Mouse (Mus musculus): Measurements from ENCODE around the gene Erg28. TPM values are rescaled to one million over a fixed set of nuclear protein-coding genes. Genes with fewer than 3 reads are reported as not detected.
A peak's percentile ranks its signal among the peaks of the same experiment; 100 is the strongest.

The Erg28 gene
- polyA plus RNA-seq, 1 experiment from 2014 or later, result 123 TPM

DNA sequence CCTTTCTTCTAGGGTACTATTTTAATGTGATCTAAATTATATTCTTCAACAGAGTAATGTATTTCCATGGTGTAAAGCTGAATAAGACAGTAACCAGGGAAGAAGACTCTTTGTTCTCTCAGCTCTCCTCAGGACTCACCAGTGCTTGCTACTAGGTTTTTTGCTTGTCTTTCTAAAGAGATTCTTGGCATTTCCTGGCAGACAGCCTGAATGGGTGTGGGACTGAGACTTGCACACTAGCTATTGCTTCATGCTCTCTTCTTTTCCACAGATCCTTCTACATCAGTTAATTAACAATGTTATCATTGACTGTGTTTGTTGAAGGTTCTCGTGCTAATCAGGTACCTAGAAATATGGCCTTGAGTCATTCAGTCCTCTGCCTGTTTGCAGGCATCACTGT lies 29.9 kb upstream of the Erg28 start:
- Histone ChIP-seq H3K4me1 (ENCODE audit: control insufficient read depth, insufficient read depth, low read length) (peaks cover 3% of the 10 kb centered on the region; the same call in 1 of the 2 replicates), H3K9ac (ENCODE audit: low read length) (no peak overlapping the region), H3K27ac (ENCODE audit: low read length) (no peak overlapping the region), H3K36me3 (ENCODE audit: control insufficient read depth, insufficient read depth, low read length) (no peaks in the 10 kb centered on the region), H3K4me2 (ENCODE audit: low read depth, low read length) (no peak overlapping the region), H3K27me3 (ENCODE audit: control insufficient read depth, insufficient read depth, low read length) (no peaks in the 10 kb centered on the region), H3K4me3 (replicated peaks; ENCODE audit: low read length) (no peak overlapping the region), H3K9me3 (replicated peaks; ENCODE audit: control insufficient read depth, low read length) (no peaks in the 10 kb centered on the region)
- ATAC-seq (ENCODE audit: insufficient read depth, low FRiP score), result no peak
- WGBS, result 60% methylated on average over 1 of the region's 1 CpGs

DNA sequence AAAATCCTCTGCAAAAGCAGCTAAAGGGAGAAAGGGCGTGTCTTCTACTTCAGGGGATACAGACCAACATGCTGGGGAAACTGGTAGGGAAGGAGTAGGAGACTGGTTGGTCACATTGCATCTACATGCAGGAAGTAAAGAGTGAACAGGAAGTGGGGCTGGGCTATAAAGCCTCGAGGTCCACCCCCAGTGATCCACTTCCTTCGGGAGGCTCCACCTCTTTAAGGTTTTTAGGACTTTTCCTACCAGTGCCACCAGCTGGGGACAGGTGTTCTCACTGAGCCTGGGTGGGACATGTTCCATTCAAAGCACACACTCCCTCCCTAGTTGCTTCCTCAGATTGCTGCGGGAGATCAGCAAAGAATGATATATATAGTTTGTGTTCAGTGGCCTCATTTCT lies 29.5 kb upstream of the Erg28 start:
- H3K4me3 ChIP-seq (replicated peaks; ENCODE audit: low read length), result no peak overlapping the region
- H3K27ac ChIP-seq (ENCODE audit: low read length), result no peak overlapping the region
- WGBS, result 76% methylated on average over 4 of the region's 4 CpGs
- H3K9me3 ChIP-seq (replicated peaks; ENCODE audit: control insufficient read depth, low read length), result no peaks in the 10 kb centered on the region
- H3K27me3 ChIP-seq (ENCODE audit: control insufficient read depth, insufficient read depth, low read length), result no peaks in the 10 kb centered on the region
- H3K36me3 ChIP-seq (ENCODE audit: control insufficient read depth, insufficient read depth, low read length), result no peaks in the 10 kb centered on the region
- no peak overlapping the region for H3K9ac ChIP-seq (ENCODE audit: low read length)
- ATAC-seq (ENCODE audit: insufficient read depth, low FRiP score), result no peak
- no peak overlapping the region for H3K4me2 ChIP-seq (ENCODE audit: low read depth, low read length)
- H3K4me1 ChIP-seq (ENCODE audit: control insufficient read depth, insufficient read depth, low read length), result peaks cover 3% of the 10 kb centered on the region; the same call in 1 of the 2 replicates

DNA sequence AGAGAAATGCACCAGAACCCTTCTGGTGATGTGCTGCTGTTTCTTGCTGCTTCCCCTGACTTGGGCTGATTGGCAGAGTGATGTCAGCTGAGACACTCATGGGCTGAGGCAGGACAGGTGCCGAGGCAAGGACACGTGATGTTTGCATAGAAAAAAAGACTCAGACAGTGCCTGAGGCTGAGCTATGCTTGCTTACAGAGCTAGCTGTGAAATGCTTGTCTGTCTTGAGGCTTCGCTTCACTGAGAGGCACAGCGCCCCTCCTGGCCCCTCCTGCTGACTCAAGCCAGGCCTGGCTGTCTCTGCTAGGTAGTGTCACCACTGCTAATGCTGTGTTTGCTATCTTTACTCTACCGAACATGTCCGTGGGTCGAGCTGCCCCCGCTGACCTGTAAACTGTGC lies 26.3 kb upstream of the Erg28 start:
- Histone ChIP-seq H3K27ac (ENCODE audit: low read length) (no peak overlapping the region), H3K9ac (ENCODE audit: low read length) (no peak overlapping the region), H3K4me1 (ENCODE audit: control insufficient read depth, insufficient read depth, low read length) (no peaks in the 10 kb centered on the region), H3K4me3 (replicated peaks; ENCODE audit: low read length) (no peak overlapping the region), H3K9me3 (replicated peaks; ENCODE audit: control insufficient read depth, low read length) (no peaks in the 10 kb centered on the region), H3K36me3 (ENCODE audit: control insufficient read depth, insufficient read depth, low read length) (no peaks in the 10 kb centered on the region), H3K4me2 (ENCODE audit: low read depth, low read length) (no peak overlapping the region), H3K27me3 (ENCODE audit: control insufficient read depth, insufficient read depth, low read length) (no peaks in the 10 kb centered on the region)
- WGBS, result 81% methylated on average over 8 of the region's 8 CpGs
- no peak for ATAC-seq (ENCODE audit: insufficient read depth, low FRiP score)

DNA sequence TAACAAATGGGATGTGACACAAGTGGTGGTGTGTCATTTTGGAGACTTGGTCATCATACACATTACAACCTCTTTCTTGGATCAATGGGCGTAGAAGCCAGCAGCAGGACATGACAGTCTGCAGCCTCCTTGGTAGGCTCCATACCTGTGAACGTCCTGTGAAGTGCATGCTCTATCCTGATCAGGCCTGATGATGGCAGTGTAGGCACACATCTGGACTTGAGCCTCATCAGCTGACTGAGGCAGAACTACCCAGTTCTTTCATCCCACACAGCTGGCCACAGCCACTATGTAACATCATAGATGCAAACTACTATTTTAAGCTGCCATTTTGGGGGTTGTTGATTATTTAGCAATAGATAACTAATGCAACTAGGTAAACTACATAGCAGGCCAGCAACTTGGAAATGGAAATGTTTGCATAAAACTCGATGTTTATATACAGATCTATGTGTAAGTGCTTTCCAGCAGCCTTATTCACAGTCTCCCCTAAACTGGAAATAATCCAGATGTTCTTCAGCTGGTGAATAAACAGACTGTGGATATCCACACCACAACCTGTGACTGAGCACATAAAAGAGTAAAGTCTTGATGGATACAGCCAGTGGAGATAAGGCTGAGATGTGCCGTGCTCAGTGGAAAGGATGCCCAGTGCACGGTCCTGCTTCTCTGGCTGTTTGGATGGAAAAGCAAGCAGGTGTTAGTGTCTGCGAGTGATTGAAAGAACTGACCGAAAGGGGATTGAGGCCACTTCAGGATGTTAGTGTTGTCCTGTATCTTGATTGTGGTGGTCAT lies 24.0 kb upstream of the Erg28 start:
- H3K9me3 ChIP-seq (replicated peaks; ENCODE audit: control insufficient read depth, low read length), result no peaks in the 10 kb centered on the region
- no peak overlapping the region for H3K4me3 ChIP-seq (replicated peaks; ENCODE audit: low read length)
- no peaks in the 10 kb centered on the region for H3K27me3 ChIP-seq (ENCODE audit: control insufficient read depth, insufficient read depth, low read length)
- H3K27ac ChIP-seq (ENCODE audit: low read length), result no peak overlapping the region
- H3K4me1 ChIP-seq (ENCODE audit: control insufficient read depth, insufficient read depth, low read length), result no peaks in the 10 kb centered on the region
- peak; percentile 80; the same call in 1 of the 2 replicates for ATAC-seq (ENCODE audit: insufficient read depth, low FRiP score)
- 68% methylated on average over 7 of the region's 7 CpGs for WGBS
- H3K36me3 ChIP-seq (ENCODE audit: control insufficient read depth, insufficient read depth, low read length), result no peaks in the 10 kb centered on the region
- H3K4me2 ChIP-seq (ENCODE audit: low read depth, low read length), result no peak overlapping the region
- no peak overlapping the region for H3K9ac ChIP-seq (ENCODE audit: low read length)

GRCm38 (mm10) chr12:85839371-85840000 lies 15.1 kb upstream of the Erg28 start:
- H3K27ac ChIP-seq (ENCODE audit: low read length), result no peak overlapping the region
- H3K4me1 ChIP-seq (ENCODE audit: control insufficient read depth, insufficient read depth, low read length), result no peaks in the 10 kb centered on the region
- ATAC-seq (ENCODE audit: insufficient read depth, low FRiP score), result no peak
- H3K4me2 ChIP-seq (ENCODE audit: low read depth, low read length), result no peak overlapping the region
- H3K27me3 ChIP-seq (ENCODE audit: control insufficient read depth, insufficient read depth, low read length), result no peaks in the 10 kb centered on the region
- 88% methylated on average over 12 of the region's 12 CpGs for WGBS
- H3K9ac ChIP-seq (ENCODE audit: low read length), result no peak overlapping the region
- no peak overlapping the region for H3K4me3 ChIP-seq (replicated peaks; ENCODE audit: low read length)
- H3K36me3 ChIP-seq (ENCODE audit: control insufficient read depth, insufficient read depth, low read length), result no peaks in the 10 kb centered on the region
- no peaks in the 10 kb centered on the region for H3K9me3 ChIP-seq (replicated peaks; ENCODE audit: control insufficient read depth, low read length)

DNA sequence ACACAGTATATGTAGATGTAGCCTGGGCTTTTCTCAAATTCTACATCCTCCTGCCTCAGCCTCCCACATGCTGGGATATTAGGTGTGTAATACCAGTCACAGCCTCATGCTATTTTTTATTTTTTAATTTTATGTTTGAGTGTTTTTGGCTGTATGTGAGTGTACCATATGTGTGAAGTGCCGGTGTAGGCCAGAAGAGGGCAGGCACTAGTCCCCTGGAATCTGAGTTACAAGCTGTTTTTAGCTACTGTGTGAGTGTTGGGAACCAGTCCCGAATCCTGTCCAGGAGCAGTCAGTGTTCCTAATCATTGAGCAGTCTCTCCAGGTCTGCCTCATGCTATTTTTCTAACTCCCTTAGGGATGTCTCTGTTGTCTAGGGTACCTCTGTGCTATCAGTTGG lies 13.4 kb upstream of the Erg28 start:
- Histone ChIP-seq H3K4me1 (ENCODE audit: control insufficient read depth, insufficient read depth, low read length) (no peaks in the 10 kb centered on the region), H3K4me3 (replicated peaks; ENCODE audit: low read length) (no peak overlapping the region), H3K4me2 (ENCODE audit: low read depth, low read length) (no peak overlapping the region), H3K27ac (ENCODE audit: low read length) (no peak overlapping the region), H3K9me3 (replicated peaks; ENCODE audit: control insufficient read depth, low read length) (no peaks in the 10 kb centered on the region), H3K9ac (ENCODE audit: low read length) (no peak overlapping the region), H3K27me3 (ENCODE audit: control insufficient read depth, insufficient read depth, low read length) (no peaks in the 10 kb centered on the region), H3K36me3 (ENCODE audit: control insufficient read depth, insufficient read depth, low read length) (no peaks in the 10 kb centered on the region)
- 92% methylated on average over 2 of the region's 2 CpGs for whole genome bisulfite sequencing
- ATAC-seq (ENCODE audit: insufficient read depth, low FRiP score), result no peak

- H3K4me3 ChIP-seq (replicated peaks; ENCODE audit: low read length), result no peak overlapping the region
- WGBS, result 90% methylated on average over 2 of the region's 2 CpGs
- no peak for ATAC-seq (ENCODE audit: insufficient read depth, low FRiP score)
- no peaks in the 10 kb centered on the region for H3K36me3 ChIP-seq (ENCODE audit: control insufficient read depth, insufficient read depth, low read length)
- no peaks in the 10 kb centered on the region for H3K9me3 ChIP-seq (replicated peaks; ENCODE audit: control insufficient read depth, low read length)
- H3K27ac ChIP-seq (ENCODE audit: low read length), result no peak overlapping the region
- H3K4me2 ChIP-seq (ENCODE audit: low read depth, low read length), result no peak overlapping the region
- no peaks in the 10 kb centered on the region for H3K4me1 ChIP-seq (ENCODE audit: control insufficient read depth, insufficient read depth, low read length)
- no peak overlapping the region for H3K9ac ChIP-seq (ENCODE audit: low read length)
- H3K27me3 ChIP-seq (ENCODE audit: control insufficient read depth, insufficient read depth, low read length), result no peaks in the 10 kb centered on the region
Observed at GRCm38 (mm10) chr12:85834543-85834942, 10.2 kb upstream of the Erg28 start.

DNA sequence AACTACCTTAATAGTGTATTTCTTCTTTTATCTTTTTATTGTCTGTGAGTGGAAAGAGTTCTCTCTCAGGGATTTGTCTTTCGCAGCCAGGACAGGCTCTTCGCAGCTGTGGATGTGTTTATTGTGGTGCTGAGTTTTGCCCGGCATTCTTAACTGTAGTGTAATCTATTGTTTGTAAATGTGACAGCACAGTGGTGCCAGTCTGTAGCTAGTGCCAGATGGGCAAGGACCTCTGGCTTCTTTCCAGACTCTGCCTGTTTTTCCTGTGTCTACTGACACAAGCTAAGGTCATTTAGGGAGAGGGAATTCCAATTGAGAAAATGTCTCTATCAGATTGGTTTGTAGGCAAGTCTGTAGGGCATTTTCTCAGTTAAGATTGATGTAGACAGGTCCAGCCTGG lies 6.3 kb upstream of the Erg28 start:
- Histone ChIP-seq H3K27me3 (ENCODE audit: control insufficient read depth, insufficient read depth, low read length) (no peaks in the 10 kb centered on the region), H3K9me3 (replicated peaks; ENCODE audit: control insufficient read depth, low read length) (no peaks in the 10 kb centered on the region), H3K4me1 (ENCODE audit: control insufficient read depth, insufficient read depth, low read length) (no peaks in the 10 kb centered on the region), H3K4me3 (replicated peaks; ENCODE audit: low read length) (no peak overlapping the region), H3K4me2 (ENCODE audit: low read depth, low read length) (no peak overlapping the region), H3K9ac (ENCODE audit: low read length) (no peak overlapping the region), H3K27ac (ENCODE audit: low read length) (no peak overlapping the region), H3K36me3 (ENCODE audit: control insufficient read depth, insufficient read depth, low read length) (no peaks in the 10 kb centered on the region)
- 82% methylated on average over 3 of the region's 3 CpGs for WGBS
- no peak for ATAC-seq (ENCODE audit: insufficient read depth, low FRiP score)

DNA sequence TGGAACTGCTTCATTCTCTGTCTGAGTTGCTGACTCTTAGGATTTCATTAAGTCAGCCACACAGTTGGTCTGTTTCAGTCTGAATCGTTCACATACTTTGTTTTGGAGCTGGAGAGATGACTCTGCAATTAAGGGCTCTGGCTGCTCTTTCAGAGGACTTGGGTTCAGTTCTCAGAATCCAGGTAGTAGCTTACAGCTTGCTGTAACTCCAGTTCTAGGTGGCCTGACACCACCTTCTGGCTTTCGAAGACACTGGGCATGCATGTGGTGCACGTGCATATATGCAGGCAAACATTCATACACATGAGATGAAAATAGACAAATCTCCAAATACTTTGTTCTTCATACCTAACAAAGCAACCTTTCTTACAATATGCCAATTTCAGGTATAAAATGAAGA lies 5.5 kb upstream of the Erg28 start:
- no peak for ATAC-seq (ENCODE audit: insufficient read depth, low FRiP score)
- Histone ChIP-seq H3K9me3 (replicated peaks; ENCODE audit: control insufficient read depth, low read length) (no peaks in the 10 kb centered on the region), H3K27ac (ENCODE audit: low read length) (no peak overlapping the region), H3K9ac (ENCODE audit: low read length) (no peak overlapping the region), H3K4me1 (ENCODE audit: control insufficient read depth, insufficient read depth, low read length) (peaks cover 4% of the 10 kb centered on the region; the same call in 1 of the 2 replicates), H3K36me3 (ENCODE audit: control insufficient read depth, insufficient read depth, low read length) (no peaks in the 10 kb centered on the region), H3K4me2 (ENCODE audit: low read depth, low read length) (no peak overlapping the region), H3K4me3 (replicated peaks; ENCODE audit: low read length) (no peak overlapping the region), H3K27me3 (ENCODE audit: control insufficient read depth, insufficient read depth, low read length) (no peaks in the 10 kb centered on the region)
- 91% methylated on average over 3 of the region's 3 CpGs for WGBS
